Mouse (Mus musculus) cortical plate, adult 2 months (tissue): ENCODE data around the gene Necab3.

Source experiments
- CTCF ChIP-seq: fragments of 200-500 bp; IDR thresholded peaks from 2 replicates; pipeline ENCODE4 v1.5.1; 2011; ENCODE audit warnings: mild to moderate bottlenecking, control low read depth, low read length; ENCODE audit not compliant: insufficient read depth; ENCODE audit errors: extremely low read depth
- POLR2A ChIP-seq: fragments of 200-500 bp; IDR thresholded peaks from 2 replicates; pipeline ENCODE4 v1.6.1; 2011; ENCODE audit warnings: mild to moderate bottlenecking, low read length, control low read depth; ENCODE audit not compliant: insufficient read depth; ENCODE audit errors: extremely low read depth

- TF ChIP-seq CTCF, result no peak
- no peak for TF ChIP-seq POLR2A
These were observed 3.5 kb downstream of the Necab3 start for GRCm38 (mm10) chr2:154555235-154555634.
